Mouse (Mus musculus) embryo, embryonic 10 days (tissue): ENCODE data around the gene Fgd6.

Experiments used
- DNase-seq: peaks from one replicate; pipeline ENCODE4 v3.0.0-alpha.2; 2015; ENCODE audit warnings: low spot score

Fgd6 gene

DNA sequence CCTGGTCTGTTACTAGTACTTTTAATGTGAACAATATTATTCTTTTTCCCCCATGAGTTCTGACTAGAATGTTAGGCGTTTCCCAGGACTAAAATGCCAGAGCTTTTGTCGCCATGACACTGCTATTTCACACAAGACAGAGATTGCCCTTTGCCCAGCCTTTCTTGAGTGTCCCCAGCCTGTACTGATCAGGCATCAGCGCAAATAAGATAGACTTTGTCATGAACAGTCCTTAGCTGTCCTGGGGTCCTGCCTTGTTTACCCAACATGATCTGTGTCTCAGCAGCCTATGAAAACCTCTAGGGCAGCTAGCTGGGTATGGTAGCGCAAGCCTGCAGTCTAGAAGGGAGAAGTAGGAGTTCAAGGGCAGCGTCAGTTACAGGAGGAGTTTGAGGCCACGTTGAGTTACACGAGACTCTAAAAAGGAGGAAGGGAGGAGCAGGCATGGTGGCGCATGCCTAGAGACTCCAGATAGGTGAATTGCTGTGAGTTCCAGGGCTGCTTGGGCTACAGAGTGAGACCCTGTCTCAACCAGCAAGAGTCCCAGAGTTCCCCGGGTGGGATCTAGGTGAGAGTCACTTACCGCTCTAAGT lies 103.2 kb downstream of the Fgd6 start:
- DNase-seq, result no peak

GRCm38 (mm10) chr10:94140227-94140931 lies 104.6 kb downstream of the Fgd6 start:
- no peak for DNase-seq

GRCm38 (mm10) chr10:94142427-94142826 lies 106.6 kb downstream of the Fgd6 start:
- DNase-seq, result no peak

GRCm38 (mm10) chr10:94144581-94144980 lies 108.8 kb downstream of the Fgd6 start:
- no peak for DNase-seq

GRCm38 (mm10) chr10:94147391-94147755 lies 111.6 kb downstream of the Fgd6 start:
- DNase-seq, result no peak

GRCm38 (mm10) chr10:94147756-94148531 lies 112.1 kb downstream of the Fgd6 start, which contains the start of gene Nr2c1:
TSS of gene Nr2c1 (plus strand) at chr10:94148023.
- DNase-seq, result peak; percentile 92

DNA sequence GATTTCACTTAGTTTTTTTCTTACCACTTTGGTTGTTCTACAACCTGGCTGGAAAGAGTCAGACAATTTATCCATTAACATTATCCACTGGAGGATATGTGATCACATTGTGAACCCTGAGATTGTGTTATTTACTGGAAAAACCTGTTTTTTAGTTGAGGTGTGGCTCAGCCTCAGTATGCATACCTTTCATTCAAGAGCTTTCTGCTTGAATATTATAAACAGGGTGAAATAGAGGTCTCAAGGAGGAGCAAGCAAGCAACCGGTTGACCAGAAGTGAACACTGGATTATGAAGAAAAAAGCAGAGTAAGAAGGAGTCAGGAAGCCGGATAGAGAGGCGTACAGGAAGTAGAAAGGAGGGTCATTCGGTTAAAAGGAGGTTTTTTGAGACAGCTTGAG lies 115.7 kb downstream of the Fgd6 start:
- DNase-seq, result no peak

DNA sequence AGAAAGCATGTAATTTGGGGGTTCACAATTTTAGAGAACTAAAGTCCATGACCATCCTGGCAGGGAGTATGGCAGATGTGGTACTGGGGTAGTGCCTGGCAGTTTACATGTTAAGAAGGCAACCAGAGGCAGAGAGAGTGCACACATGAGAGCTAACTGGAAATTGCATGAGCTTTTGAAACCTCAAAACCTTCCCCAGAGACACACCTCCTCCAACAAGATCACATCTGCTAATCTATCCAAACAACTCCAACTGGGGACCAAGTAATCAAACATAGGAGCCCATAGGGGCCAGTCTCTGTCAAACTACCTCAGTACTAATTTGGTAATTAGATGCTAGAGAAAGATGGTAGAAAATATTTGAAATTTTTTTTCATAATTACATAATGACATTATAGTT lies 118.0 kb downstream of the Fgd6 start:
- no peak for DNase-seq

GRCm38 (mm10) chr10:94158962-94159361 lies 123.2 kb downstream of the Fgd6 start:
- no peak for DNase-seq

- DNase-seq, result no peak
Measured at GRCm38 (mm10) chr10:94159406-94159805, 123.6 kb downstream of the Fgd6 start.

- DNase-seq, result no peak
Measured at GRCm38 (mm10) chr10:94161051-94161765, 125.4 kb downstream of the Fgd6 start.

GRCm38 (mm10) chr10:94162031-94162430 lies 126.2 kb downstream of the Fgd6 start:
- DNase-seq, result no peak

- no peak for DNase-seq
Measured at GRCm38 (mm10) chr10:94164104-94164845, 128.5 kb downstream of the Fgd6 start.

DNA sequence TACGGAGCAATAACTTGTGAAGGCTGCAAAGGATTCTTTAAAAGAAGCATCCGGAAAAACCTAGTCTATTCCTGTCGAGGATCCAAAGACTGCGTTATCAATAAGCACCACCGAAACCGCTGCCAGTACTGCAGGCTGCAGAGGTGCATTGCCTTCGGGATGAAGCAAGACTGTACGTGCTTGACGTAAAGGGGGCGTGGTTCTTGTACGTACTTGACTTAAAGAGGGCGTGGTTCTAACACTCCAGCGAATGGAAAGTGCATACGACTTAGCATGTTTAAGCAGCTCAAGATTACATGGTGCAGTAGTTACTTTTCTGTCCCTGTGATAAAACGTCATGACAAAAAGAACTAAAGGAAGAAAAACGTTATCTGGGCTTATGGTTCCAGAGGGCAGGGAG lies 129.6 kb downstream of the Fgd6 start:
- DNase-seq, result no peak

DNA sequence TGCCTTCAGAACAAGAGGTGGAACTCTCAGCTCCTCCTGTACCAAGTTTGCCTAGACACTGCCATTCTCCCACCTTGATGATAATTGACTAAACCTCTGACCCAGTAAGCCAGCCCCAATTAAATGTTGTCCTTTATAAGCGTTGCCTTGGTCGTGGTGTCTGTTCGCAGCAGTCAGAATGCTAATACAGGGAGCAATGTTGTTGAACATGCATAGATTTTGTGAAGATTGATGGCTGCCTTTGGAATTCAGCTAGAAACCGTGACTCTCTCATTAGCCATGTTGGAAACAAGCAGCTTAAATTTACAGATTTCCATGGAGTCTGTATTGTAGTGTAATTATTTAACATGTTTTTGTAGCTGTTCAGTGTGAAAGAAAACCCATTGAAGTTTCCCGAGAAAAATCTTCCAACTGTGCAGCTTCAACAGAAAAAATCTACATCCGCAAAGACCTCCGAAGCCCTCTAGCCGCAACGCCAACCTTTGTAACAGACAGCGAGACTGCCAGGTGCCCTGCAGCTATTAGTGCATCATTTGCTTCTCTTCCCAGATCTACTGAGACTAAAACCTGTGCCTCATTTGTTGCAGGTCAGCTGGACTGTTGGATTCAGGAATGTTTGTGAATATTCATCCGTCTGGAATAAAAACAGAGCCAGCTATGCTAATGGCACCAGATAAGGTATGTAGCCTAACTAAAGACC lies 131.4 kb downstream of the Fgd6 start:
- DNase-seq, result no peak

DNA sequence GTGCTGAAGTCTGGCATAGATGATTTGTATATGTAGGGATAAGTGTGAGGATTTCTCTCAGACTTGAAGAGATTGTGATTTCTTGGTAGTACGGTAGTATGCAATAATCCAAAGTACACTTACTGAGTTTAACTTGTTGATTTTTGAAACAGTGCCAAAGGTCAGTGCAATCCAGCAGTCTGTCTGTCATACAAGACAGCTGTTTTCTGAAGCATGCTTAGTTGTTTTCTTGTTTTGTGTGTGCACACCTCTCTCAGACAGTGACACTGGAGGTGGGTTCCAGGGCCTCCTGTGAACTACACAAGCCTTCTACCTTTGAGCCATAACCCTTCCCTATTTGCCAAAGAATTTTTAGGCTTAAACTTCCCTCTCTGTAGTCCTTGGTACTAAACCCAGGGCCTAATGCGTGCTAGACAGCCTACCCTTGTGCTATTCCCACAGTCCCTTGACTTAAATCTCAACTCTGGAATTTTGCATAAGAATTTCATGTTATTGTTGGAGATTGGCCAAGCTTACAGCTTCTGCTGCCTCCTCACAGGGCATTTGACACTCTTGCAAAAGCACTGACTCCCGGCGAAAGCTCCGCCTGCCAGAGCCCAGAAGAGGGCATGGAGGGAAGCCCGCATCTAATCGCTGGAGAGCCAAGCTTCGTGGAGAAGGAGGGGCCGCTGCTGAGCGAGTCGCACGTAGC lies 135.8 kb downstream of the Fgd6 start:
- DNase-seq, result no peak

DNA sequence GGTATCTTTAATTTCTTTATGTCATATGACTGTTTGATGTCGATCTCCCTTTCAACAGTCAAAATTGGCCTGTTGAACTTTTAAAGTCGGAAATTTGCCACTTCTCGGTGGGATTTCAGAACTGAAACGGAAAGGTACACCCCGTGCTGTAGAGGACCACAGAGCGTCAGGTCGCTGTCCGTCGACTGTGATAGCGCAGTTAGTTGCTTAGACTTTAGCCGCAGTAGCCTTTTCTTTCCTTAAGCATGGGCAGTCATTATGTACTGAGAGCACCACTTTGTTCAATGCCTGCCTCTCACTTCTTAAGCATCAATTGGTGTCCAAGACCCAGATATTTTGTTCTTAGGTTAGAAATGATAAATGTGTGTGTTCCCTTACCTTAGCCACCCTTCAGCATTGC lies 136.3 kb downstream of the Fgd6 start:
- DNase-seq, result no peak

DNA sequence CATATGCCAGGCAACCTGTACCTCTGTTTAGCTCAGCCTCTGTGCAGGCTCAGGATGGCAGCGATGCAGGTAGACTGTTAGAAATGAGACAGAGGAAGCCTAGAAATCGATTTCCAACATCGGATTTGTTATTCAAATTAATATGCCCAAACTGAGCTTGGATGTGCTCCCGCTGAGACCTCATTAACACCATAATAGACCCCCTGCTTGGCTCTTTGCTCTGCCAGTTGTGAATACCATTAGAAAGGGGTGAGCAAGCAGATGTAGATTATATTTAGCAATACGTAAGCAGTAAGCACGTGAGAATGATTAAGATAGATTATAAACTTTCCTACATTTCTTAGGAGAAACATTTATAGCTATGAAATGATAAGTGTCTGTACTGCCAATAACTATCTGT lies 136.9 kb downstream of the Fgd6 start:
- no peak for DNase-seq

DNA sequence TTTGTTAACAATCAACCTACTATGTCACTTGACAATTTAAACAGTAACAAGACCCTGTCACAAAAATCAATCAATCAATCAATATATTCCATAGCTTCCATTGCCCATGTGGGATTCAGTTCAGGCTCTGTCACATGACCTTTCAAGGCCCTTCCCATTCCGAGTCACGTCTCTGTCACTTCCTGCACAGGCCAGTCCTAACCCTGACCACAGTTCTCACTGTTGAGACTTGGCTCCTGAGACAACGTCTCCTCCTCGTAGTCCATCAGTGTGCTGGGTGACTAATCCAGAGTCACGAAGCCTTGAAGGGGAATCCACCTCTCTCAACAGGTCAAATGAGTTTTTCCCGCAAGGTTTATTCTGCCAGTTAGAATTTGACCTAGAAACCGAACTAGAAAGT lies 138.9 kb downstream of the Fgd6 start:
- DNase-seq, result no peak

GRCm38 (mm10) chr10:94183199-94183598 lies 147.4 kb downstream of the Fgd6 start:
- no peak for DNase-seq
